Mouse (Mus musculus): ENCODE measurements around the gene Gmfb. TPM values are rescaled to one million over a fixed set of nuclear protein-coding genes. Genes with fewer than 3 reads are reported as not detected.

The Gmfb gene
- total and polyA plus RNA-seq, 3 experiments, result 27.2 to 97.6 (median 70.1) TPM

GRCm38 (mm10) chr14:46815640-46816039, 6.4 kb downstream of the Gmfb start:
- H3K4me2 ChIP-seq (ENCODE audit: insufficient read depth, low read depth, poor library complexity, severe bottlenecking), result no peak overlapping the region
- in situ Hi-C loops (cut with MboI; ENCODE audit: low pct_ligation_motif_present, low pct_unique_long_range_greater_than_20kb, low sequenced_read_pairs), result no loop called here
- peaks cover 25% of the 10 kb centered on the region for H3K79me2 ChIP-seq (replicated peaks; ENCODE audit: control insufficient read depth, extremely low read depth, insufficient read depth, poor library complexity, severe bottlenecking)
- TF ChIP-seq MEF2A (IDR thresholded peaks at IDR 0.05; ENCODE audit: borderline replicate concordance, low read depth, low read length) (no peak), RAD21 (IDR thresholded peaks at IDR 0.05; ENCODE audit: low read depth, low read length) (no peak), SMC3 (IDR thresholded peaks at IDR 0.05; ENCODE audit: low read depth, low read length) (no peak), ZKSCAN1 (IDR thresholded peaks at IDR 0.05; ENCODE audit: borderline replicate concordance, low read depth, low read length) (no peak), JUND (conservative IDR thresholded peaks at IDR 0.05; ENCODE audit: low read depth, low read length) (no peak)
- DNase-seq (ENCODE audit: extremely low read depth), result no peak
- H3K9ac ChIP-seq (ENCODE audit: insufficient read depth, low read depth), result no peak overlapping the region
- H3K4me1 ChIP-seq (ENCODE audit: control insufficient read depth in 1 of 2, insufficient read depth in 2 of 2), result peaks cover 10 to 40% of the 10 kb centered on the region in 2 experiments
- no peak overlapping the region for H3K27ac ChIP-seq (ENCODE audit: insufficient read depth, low read depth)
- H3K4me3 ChIP-seq (replicated peaks in 1 of 3; ENCODE audit: low read depth in 2 of 3, low read length in 2 of 3, poor library complexity in 1 of 3), result no peak overlapping the region
- dilution Hi-C loops (cut with MboI; ENCODE audit: extremely low pct_ligation_motif_present, extremely low pct_unique_long_range_greater_than_20kb, low sequenced_read_pairs), result no loop called here
- no peaks in the 10 kb centered on the region for H3K27me3 ChIP-seq (replicated peaks)
- H3K9me3 ChIP-seq (replicated peaks; ENCODE audit: low read length), result no peaks in the 10 kb centered on the region
- H3K36me3 ChIP-seq (replicated peaks in 1 of 2; ENCODE audit: control insufficient read depth in 1 of 2, insufficient read depth in 1 of 2, low read length in 1 of 2), result peaks cover 44 to 65% of the 10 kb centered on the region in 2 experiments

GRCm38 (mm10) chr14:46807927-46808326, 14.1 kb downstream of the Gmfb start:
- in situ Hi-C loops (cut with MboI; ENCODE audit: low pct_ligation_motif_present, low pct_unique_long_range_greater_than_20kb, low sequenced_read_pairs), result no loop called here
- no peak overlapping the region for H3K9ac ChIP-seq (ENCODE audit: insufficient read depth, low read depth)
- no peaks in the 10 kb centered on the region for H3K79me2 ChIP-seq (replicated peaks; ENCODE audit: control insufficient read depth, extremely low read depth, insufficient read depth, poor library complexity, severe bottlenecking)
- no peak overlapping the region for H3K4me3 ChIP-seq (replicated peaks in 1 of 3; ENCODE audit: low read depth in 2 of 3, low read length in 2 of 3, poor library complexity in 1 of 3)
- peaks cover 6 to 41% of the 10 kb centered on the region in 2 experiments; a peak in 3 of 4 replicates for H3K4me1 ChIP-seq (ENCODE audit: control insufficient read depth in 1 of 2, insufficient read depth in 2 of 2)
- H3K4me2 ChIP-seq (ENCODE audit: insufficient read depth, low read depth, poor library complexity, severe bottlenecking), result no peak overlapping the region
- no peaks in the 10 kb centered on the region for H3K9me3 ChIP-seq (replicated peaks; ENCODE audit: low read length)
- no peaks in the 10 kb centered on the region for H3K27me3 ChIP-seq (replicated peaks)
- dilution Hi-C loops (cut with MboI; ENCODE audit: extremely low pct_ligation_motif_present, extremely low pct_unique_long_range_greater_than_20kb, low sequenced_read_pairs), result no loop called here
- H3K36me3 ChIP-seq (replicated peaks in 1 of 2; ENCODE audit: control insufficient read depth in 1 of 2, insufficient read depth in 1 of 2, low read length in 1 of 2), result peaks cover 19 to 61% of the 10 kb centered on the region in 2 experiments
- no peak overlapping the region for H3K27ac ChIP-seq (ENCODE audit: insufficient read depth, low read depth)
- DNase-seq (ENCODE audit: extremely low read depth), result peak; percentile 68
- TF ChIP-seq RAD21 (IDR thresholded peaks at IDR 0.05; ENCODE audit: low read depth, low read length) (no peak), ETS1 (conservative IDR thresholded peaks at IDR 0.05; ENCODE audit: low read depth, low read length) (0 out of 2 replicates have a peak, but pooled peaks have one; percentile 32), NELFE (IDR thresholded peaks at IDR 0.05; ENCODE audit: low read depth, low read length) (no peak), BHLHE40 (IDR thresholded peaks at IDR 0.05; ENCODE audit: low read depth, low read length) (peak; percentile 70), ZMIZ1 (IDR thresholded peaks at IDR 0.05; ENCODE audit: low read depth, low read length) (no peak), TCF12 (IDR thresholded peaks at IDR 0.05; ENCODE audit: low read depth, low read length) (no peak), CHD1 (IDR thresholded peaks at IDR 0.05; ENCODE audit: low read depth, low read length) (no peak), EP300 (IDR thresholded peaks at IDR 0.05; ENCODE audit: low read length) (peak; percentile 92), POLR2AphosphoS2 (IDR thresholded peaks at IDR 0.05; ENCODE audit: low read depth, low read length) (no peak), NRF1 (IDR thresholded peaks at IDR 0.05; ENCODE audit: low read depth, low read length) (no peak), CHD2 (IDR thresholded peaks at IDR 0.05; ENCODE audit: low read length) (no peak; the same call in 1 of the 2 replicates), USF2 (conservative IDR thresholded peaks at IDR 0.05; ENCODE audit: low read depth, low read length) (peak; percentile 37), SIN3A (IDR thresholded peaks at IDR 0.05; ENCODE audit: low read length) (peak; percentile 91), PAX5 (IDR thresholded peaks at IDR 0.05; ENCODE audit: low read length) (no peak), CTCF (conservative IDR thresholded peaks at IDR 0.05 in 1 of 2, IDR thresholded peaks at IDR 0.05 in 1 of 2; ENCODE audit: low read depth in 2 of 2, low read length in 2 of 2) (no peak), JUND (conservative IDR thresholded peaks at IDR 0.05; ENCODE audit: low read depth, low read length) (no peak), ZC3H11A (IDR thresholded peaks at IDR 0.05; ENCODE audit: low read depth, low read length) (no peak), POLR2A (IDR thresholded peaks at IDR 0.05; ENCODE audit: low read depth, low read length) (no peak), ZKSCAN1 (IDR thresholded peaks at IDR 0.05; ENCODE audit: borderline replicate concordance, low read depth, low read length) (no peak), IRF4 (IDR thresholded peaks at IDR 0.05; ENCODE audit: low read depth, low read length) (peak; percentile 93), JUN (IDR thresholded peaks at IDR 0.05; ENCODE audit: insufficient read depth, low read depth, low read length) (0 out of 2 replicates have a peak, but pooled peaks have one; percentile 7), UBTF (IDR thresholded peaks at IDR 0.05; ENCODE audit: low read depth, low read length) (no peak), HCFC1 (IDR thresholded peaks at IDR 0.05; ENCODE audit: low read depth, low read length) (no peak), MAFK (IDR thresholded peaks at IDR 0.05; ENCODE audit: insufficient replicate concordance, low read length) (0 out of 2 replicates have a peak, but pooled peaks have one; percentile 36), RCOR1 (conservative IDR thresholded peaks at IDR 0.05; ENCODE audit: low read depth, low read length) (0 out of 2 replicates have a peak, but pooled peaks have one; percentile 41), ZNF384 (IDR thresholded peaks at IDR 0.05; ENCODE audit: low read depth, low read length) (peak; percentile 77), MEF2A (IDR thresholded peaks at IDR 0.05; ENCODE audit: borderline replicate concordance, low read depth, low read length) (peak; percentile 78), E2F4 (IDR thresholded peaks at IDR 0.05; ENCODE audit: insufficient replicate concordance, low read depth, low read length) (no peak), TBP (conservative IDR thresholded peaks at IDR 0.05; ENCODE audit: low read depth, low read length) (no peak), USF1 (IDR thresholded peaks at IDR 0.05; ENCODE audit: low read depth, low read length) (peak; percentile 49), MAZ (IDR thresholded peaks at IDR 0.05; ENCODE audit: low read depth, low read length) (no peak), KAT2A (IDR thresholded peaks at IDR 0.05; ENCODE audit: insufficient replicate concordance, low read length) (no peak)

Measured in CH12.LX (cell line).